29 mouse cellular contexts compared by ENCODE assay signal in the genomic region with DNA sequence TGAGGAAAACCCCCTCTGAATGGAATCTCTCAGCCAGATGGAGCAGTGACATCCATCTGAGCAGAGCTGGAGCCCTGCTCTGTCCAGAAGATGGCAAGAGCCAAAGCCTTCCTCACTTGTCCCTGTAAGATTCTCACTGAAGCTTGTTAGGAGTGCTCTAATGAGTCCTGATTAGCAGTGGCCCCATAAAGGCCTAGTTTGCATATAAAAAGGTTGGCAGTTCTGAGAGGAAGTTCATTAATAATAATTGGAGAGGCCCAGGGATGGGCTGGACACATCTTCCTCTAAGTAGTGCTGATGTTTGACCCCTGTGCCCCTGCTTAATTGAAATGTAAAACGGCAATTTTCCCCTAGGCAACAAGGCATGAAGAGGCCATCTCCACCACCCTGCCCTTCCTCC.
"Had no signal": no experiment of that assay in that cellular context is flagged by ENCODE, and none has a peak within 500 bp of the region (broad histone marks: within the 10 kb centered on the region; RNA-seq: fewer than 3 reads in every experiment).

No protein-coding gene starts in this region.

- H3K9me3 ChIP-seq: heart, embryonic 10.5 days; heart, embryonic 13.5 days; heart, embryonic 15.5 days; hindbrain, embryonic 13.5 days; hindbrain, embryonic 15.5 days; kidney, embryonic 15.5 days; limb, embryonic 10.5 days; limb, embryonic 12.5 days; liver, embryonic 13.5 days; liver, embryonic 15.5 days had no signal

- H3K4me1 ChIP-seq: heart, embryonic 15.5 days; hindbrain, embryonic 15.5 days; liver, embryonic 13.5 days; liver, embryonic 15.5 days had no signal

- H3K4me3 ChIP-seq: gastrocnemius, adult 2 months; heart, embryonic 10.5 days; heart, embryonic 13.5 days; heart, embryonic 15.5 days; hindbrain, embryonic 13.5 days; hindbrain, embryonic 15.5 days; kidney, embryonic 15.5 days; left cerebral cortex, adult 2 months; limb, embryonic 10.5 days; limb, embryonic 12.5 days; liver, embryonic 13.5 days; liver, embryonic 15.5 days had no signal

- H3K27me3 ChIP-seq: heart, embryonic 13.5 days; heart, embryonic 15.5 days; hindbrain, embryonic 13.5 days; hindbrain, embryonic 15.5 days; kidney, embryonic 15.5 days; limb, embryonic 12.5 days; liver, embryonic 13.5 days; liver, embryonic 15.5 days had no signal

- ATAC-seq: hindbrain, postnatal 0 days; intestine, embryonic 16.5 days had no signal

- H3K9ac ChIP-seq: heart, embryonic 13.5 days; heart, embryonic 15.5 days; hindbrain, embryonic 13.5 days; hindbrain, embryonic 15.5 days; kidney, embryonic 15.5 days; limb, embryonic 12.5 days; liver, embryonic 13.5 days; liver, embryonic 15.5 days had no signal

- H3K36me3 ChIP-seq: heart, embryonic 15.5 days; kidney, embryonic 15.5 days; limb, embryonic 10.5 days; liver, embryonic 13.5 days; liver, embryonic 15.5 days had no signal

- H3K27ac ChIP-seq: gastrocnemius, adult 2 months; heart, embryonic 10.5 days; heart, embryonic 13.5 days; heart, embryonic 15.5 days; hindbrain, embryonic 13.5 days; hindbrain, embryonic 15.5 days; hindbrain, postnatal 0 days; kidney, embryonic 15.5 days; kidney, postnatal 0 days; left cerebral cortex, adult 2 months; limb, embryonic 10.5 days; limb, embryonic 12.5 days; liver, embryonic 13.5 days; liver, embryonic 15.5 days had no signal

- DNase-seq: gastrocnemius, adult 2 months; gastrocnemius, postnatal 10 days; gastrocnemius, postnatal 25 days; heart, adult 18-20 months; heart, postnatal 14 days; heart, postnatal 36 days; kidney, adult 11 months; kidney, adult 2 months; kidney, adult 9 months; kidney, postnatal 14 days; kidney, postnatal 36 days; layer of hippocampus, adult 9-11 months; layer of hippocampus, postnatal 36 days; liver; liver, embryonic 13.5 days had no signal

- H3K4me2 ChIP-seq: heart, embryonic 13.5 days; heart, embryonic 15.5 days; hindbrain, embryonic 13.5 days; hindbrain, embryonic 15.5 days; kidney, embryonic 15.5 days; limb, embryonic 12.5 days; liver, embryonic 11.5 days; liver, embryonic 13.5 days; liver, embryonic 15.5 days had no signal
